Mouse (Mus musculus) macrophage (primary cell): ENCODE measurements around the gene Med8. TPM values are rescaled to one million over a fixed set of nuclear protein-coding genes. Genes with fewer than 3 reads are reported as not detected.

Experiments used
- polyA plus RNA-seq: library from polyadenylated mRNA; stranded (reverse); fragments of 250-400 nt; gene quantifications from 3 replicates; pipeline ENCODE4 v1.2.4, GENCODE M21; 2018; ENCODE audit warnings: inconsistent platforms

Med8 gene
- polyA plus RNA-seq, 1 experiment from 2014 or later = 85.4 TPM

Other genes with a start within 250 kb of the Med8 start
- gene Kdm4a, start 229.3 kb upstream of the Med8 start, polyA plus RNA-seq = 21.9 to 31.1 TPM (median 25.1 TPM) in 3 replicates
- 0.07 to 0.56 TPM (median 0.34 TPM) in 3 replicates for gene Ptprf, start 117.9 kb upstream of the Med8 start, polyA plus RNA-seq
- 3.0 to 9.6 TPM (median 5.2 TPM) in 3 replicates for gene Szt2, start 64 bp upstream of the Med8 start, polyA plus RNA-seq
- gene Elovl1, start 18.8 kb downstream of the Med8 start, polyA plus RNA-seq = 152 to 208 TPM (median 177 TPM) in 3 replicates
- 0.63 to 3.8 TPM (median 2.6 TPM) in 3 replicates for gene Cdc20, start 28.0 kb downstream of the Med8 start, polyA plus RNA-seq
- gene Mpl, start 48.2 kb downstream of the Med8 start, polyA plus RNA-seq = 0.26 TPM in 1 of 3 replicates, not detected in the others
- gene Tie1, start 80.7 kb downstream of the Med8 start, polyA plus RNA-seq = not detected in 3 replicates
- gene 2610528J11Rik, start 117.7 kb downstream of the Med8 start, polyA plus RNA-seq = not detected in 3 replicates
- not detected in 3 replicates for gene Tmem125, start 134.7 kb downstream of the Med8 start, polyA plus RNA-seq
- gene Cfap57, start 211.4 kb downstream of the Med8 start, polyA plus RNA-seq = not detected in 3 replicates
- 26.7 to 58.3 TPM (median 41.6 TPM) in 3 replicates for gene Ebna1bp2, start 211.5 kb downstream of the Med8 start, polyA plus RNA-seq
- gene Olfr62, start 249.6 kb downstream of the Med8 start, polyA plus RNA-seq = not detected in 3 replicates